Mouse (Mus musculus): ENCODE measurements at regions not wholly inside any gene's neighbourhood (a gene's known extent, or its start where the extent isn't known, plus 50 kb on each side); places are given as distances from the start of the nearest gene placed in this dataset.
A peak's percentile ranks its signal among the peaks of the same experiment; 100 is the strongest.

DNA sequence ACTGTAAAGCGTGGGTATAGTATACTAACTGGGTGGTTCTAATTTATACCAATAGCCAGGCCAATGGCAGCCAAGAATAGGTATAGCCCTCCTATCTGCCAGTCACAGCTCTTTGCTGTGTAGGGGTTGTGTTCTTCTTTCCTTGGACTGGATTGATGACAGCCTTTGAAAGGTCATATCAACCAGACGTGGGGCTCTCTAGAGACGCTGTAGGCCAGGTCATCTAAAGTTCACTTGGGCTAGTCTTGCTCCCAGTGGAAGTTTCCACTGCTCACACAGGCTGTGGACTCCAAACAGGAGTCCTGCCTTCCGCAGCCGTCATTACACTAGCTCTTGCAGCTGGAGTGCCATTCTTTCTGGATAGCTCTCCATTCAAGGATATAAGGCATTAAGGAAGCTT is 220.3 kb downstream of the Gja1 start:
- no peak overlapping the region for H3K4me3 ChIP-seq
- no peak overlapping the region for H3K4me2 ChIP-seq
- ATAC-seq (ENCODE audit: extremely low read depth, insufficient number of reproducible peaks, low FRiP score, low TSS enrichment) = peak; percentile 74
- no peaks in the 10 kb centered on the region for H3K36me3 ChIP-seq
- H3K4me1 ChIP-seq = peaks cover 22% of the 10 kb centered on the region
- no peaks in the 10 kb centered on the region for H3K9me3 ChIP-seq
- WGBS = 17% methylated on average over 5 of the region's 5 CpGs
- H3K9ac ChIP-seq = no peak overlapping the region
- H3K27ac ChIP-seq (replicated peaks) = peak overlapping the region; percentile 28
- H3K27me3 ChIP-seq (replicated peaks) = no peaks in the 10 kb centered on the region

DNA sequence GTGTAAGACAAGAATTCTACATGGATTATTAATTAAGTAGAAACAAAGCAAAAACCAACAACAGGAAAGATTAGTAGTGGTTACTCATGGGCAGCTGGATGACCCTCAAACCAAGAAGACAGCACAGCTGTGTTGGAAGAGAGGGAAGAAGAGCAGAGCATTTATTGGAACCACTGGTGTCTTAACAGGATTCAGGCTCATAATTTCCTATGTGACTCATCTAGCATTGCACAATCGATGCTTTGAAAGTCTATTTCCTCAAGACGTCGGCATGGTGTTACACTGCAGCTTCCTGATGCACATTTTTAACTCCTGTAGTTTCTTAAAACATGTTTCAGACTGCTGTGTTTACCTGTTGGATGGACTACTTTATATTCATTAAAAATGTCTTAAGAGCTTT is 221.1 kb downstream of the Gja1 start:
- H3K27ac ChIP-seq (replicated peaks) = no peak overlapping the region
- no peak overlapping the region for H3K4me2 ChIP-seq
- peaks cover 22% of the 10 kb centered on the region for H3K4me1 ChIP-seq
- WGBS = 59% methylated on average over 3 of the region's 3 CpGs
- H3K9me3 ChIP-seq = no peaks in the 10 kb centered on the region
- H3K4me3 ChIP-seq = no peak overlapping the region
- H3K9ac ChIP-seq = no peak overlapping the region
- no peaks in the 10 kb centered on the region for H3K27me3 ChIP-seq (replicated peaks)
- no peaks in the 10 kb centered on the region for H3K36me3 ChIP-seq
- ATAC-seq (ENCODE audit: extremely low read depth, insufficient number of reproducible peaks, low FRiP score, low TSS enrichment) = no peak

- ATAC-seq (ENCODE audit: extremely low read depth, insufficient number of reproducible peaks, low FRiP score, low TSS enrichment) = no peak
- H3K27me3 ChIP-seq (replicated peaks) = no peaks in the 10 kb centered on the region
- H3K27ac ChIP-seq (replicated peaks) = no peak overlapping the region
- no peak overlapping the region for H3K4me3 ChIP-seq
- H3K36me3 ChIP-seq = no peaks in the 10 kb centered on the region
- WGBS = 69% methylated on average over 4 of the region's 4 CpGs
- H3K9me3 ChIP-seq = no peaks in the 10 kb centered on the region
- no peak overlapping the region for H3K4me2 ChIP-seq
- no peak overlapping the region for H3K9ac ChIP-seq
- peaks cover 22% of the 10 kb centered on the region for H3K4me1 ChIP-seq
Observed at GRCm38 (mm10) chr10:56599923-56600322, 222.8 kb downstream of the Gja1 start.

DNA sequence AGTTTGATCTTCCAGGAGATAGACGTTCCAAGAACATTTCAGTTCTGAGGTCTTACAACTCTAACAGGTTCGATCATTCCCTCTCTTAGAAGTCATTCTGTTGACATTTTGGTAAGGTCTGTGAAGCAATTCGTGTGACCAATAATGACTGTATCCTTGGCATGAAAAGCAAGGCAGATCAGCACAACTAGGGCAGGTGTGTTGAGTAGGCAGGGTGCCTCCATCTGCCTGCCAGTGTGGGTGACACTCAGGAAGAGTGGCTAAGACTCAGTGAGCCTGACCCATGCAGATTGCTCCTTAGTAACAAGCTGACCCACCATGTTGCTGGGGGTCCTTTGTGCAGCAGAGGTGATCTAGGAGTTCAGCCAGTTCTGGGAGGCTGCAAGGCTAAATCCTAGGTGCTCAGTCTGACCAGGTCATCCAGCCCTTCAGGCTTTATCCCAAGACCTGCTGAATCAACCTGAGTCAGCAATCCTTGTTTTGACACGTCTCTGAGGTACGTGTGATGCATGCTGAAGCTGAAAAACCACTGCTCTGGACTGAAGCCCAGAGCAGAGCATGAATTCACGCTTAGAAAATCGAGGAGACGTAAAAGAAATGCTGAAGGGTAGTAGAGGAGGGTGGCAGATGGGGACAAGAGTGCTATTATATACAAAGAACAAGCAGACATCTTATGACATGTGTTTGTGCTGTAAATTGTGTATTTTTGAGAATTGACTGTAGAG is 234.6 kb downstream of the Gja1 start:
- WGBS = 69% methylated on average over 8 of the region's 8 CpGs
- H3K9me3 ChIP-seq = no peaks in the 10 kb centered on the region
- no peak overlapping the region for H3K4me2 ChIP-seq
- no peaks in the 10 kb centered on the region for H3K27me3 ChIP-seq (replicated peaks)
- ATAC-seq (ENCODE audit: extremely low read depth, insufficient number of reproducible peaks, low FRiP score, low TSS enrichment) = no peak
- H3K27ac ChIP-seq (replicated peaks) = no peak overlapping the region
- no peaks in the 10 kb centered on the region for H3K4me1 ChIP-seq
- no peaks in the 10 kb centered on the region for H3K36me3 ChIP-seq
- no peak overlapping the region for H3K9ac ChIP-seq
- H3K4me3 ChIP-seq = no peak overlapping the region

GRCm38 (mm10) chr10:56642656-56643055 is 265.5 kb downstream of the Gja1 start:
- ATAC-seq (ENCODE audit: extremely low read depth, insufficient number of reproducible peaks, low FRiP score, low TSS enrichment) = no peak
- Histone ChIP-seq H3K36me3 (no peaks in the 10 kb centered on the region), H3K4me1 (no peaks in the 10 kb centered on the region), H3K27me3 (replicated peaks) (no peaks in the 10 kb centered on the region), H3K9me3 (no peaks in the 10 kb centered on the region), H3K4me3 (no peak overlapping the region), H3K27ac (replicated peaks) (no peak overlapping the region), H3K9ac (no peak overlapping the region), H3K4me2 (no peak overlapping the region)
- WGBS = 76% methylated on average over 2 of the region's 2 CpGs

DNA sequence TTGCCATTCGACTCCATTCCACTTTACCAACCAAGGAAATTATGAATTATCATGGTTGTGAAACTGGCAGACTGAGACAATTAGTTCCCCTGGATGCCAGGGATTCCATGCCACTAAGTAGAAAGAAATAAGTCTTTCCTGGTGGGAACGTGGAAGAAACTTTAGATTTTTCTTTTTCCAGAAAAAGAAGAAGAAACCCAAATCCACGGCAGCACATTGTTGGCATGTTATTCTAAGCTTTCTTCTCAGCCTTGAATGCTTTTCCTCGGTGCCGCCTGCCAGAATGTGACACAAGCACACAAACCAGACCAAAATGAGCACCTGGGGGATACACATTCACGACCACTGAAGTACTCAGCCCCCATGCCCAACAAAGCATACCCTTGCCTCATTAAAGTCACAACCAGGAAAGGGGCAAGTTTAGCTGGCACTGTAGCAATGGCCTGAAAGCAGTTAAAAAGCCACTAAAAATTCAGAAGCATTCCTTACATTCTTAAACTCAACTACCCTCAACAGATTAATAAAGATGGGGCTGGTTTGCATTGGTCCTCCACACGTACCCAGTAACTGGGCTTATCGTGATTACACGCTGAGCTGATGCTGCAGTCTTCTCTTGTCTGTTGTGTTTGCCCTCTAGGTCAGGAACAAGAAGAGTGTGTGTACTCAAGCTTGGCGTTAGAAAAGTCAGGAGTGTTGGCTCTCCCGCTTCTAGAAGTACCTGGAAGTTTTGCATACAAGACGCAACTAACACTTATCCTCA is 266.4 kb downstream of the Gja1 start:
- Histone ChIP-seq H3K36me3 (no peaks in the 10 kb centered on the region), H3K27ac (replicated peaks) (no peak overlapping the region), H3K9me3 (no peaks in the 10 kb centered on the region), H3K4me1 (no peaks in the 10 kb centered on the region), H3K27me3 (replicated peaks) (no peaks in the 10 kb centered on the region), H3K4me2 (no peak overlapping the region), H3K9ac (no peak overlapping the region), H3K4me3 (no peak overlapping the region)
- 63% methylated on average over 12 of the region's 12 CpGs for WGBS
- ATAC-seq (ENCODE audit: extremely low read depth, insufficient number of reproducible peaks, low FRiP score, low TSS enrichment) = no peak

GRCm38 (mm10) chr10:56660501-56660900 is 283.4 kb downstream of the Gja1 start:
- no peaks in the 10 kb centered on the region for H3K9me3 ChIP-seq
- no peak overlapping the region for H3K9ac ChIP-seq
- no peak overlapping the region for H3K4me3 ChIP-seq
- no peak overlapping the region for H3K4me2 ChIP-seq
- no peaks in the 10 kb centered on the region for H3K36me3 ChIP-seq
- WGBS = 34% methylated on average over 4 of the region's 4 CpGs
- no peak for ATAC-seq (ENCODE audit: extremely low read depth, insufficient number of reproducible peaks, low FRiP score, low TSS enrichment)
- peaks cover 6% of the 10 kb centered on the region for H3K4me1 ChIP-seq
- H3K27ac ChIP-seq (replicated peaks) = no peak overlapping the region
- no peaks in the 10 kb centered on the region for H3K27me3 ChIP-seq (replicated peaks)

DNA sequence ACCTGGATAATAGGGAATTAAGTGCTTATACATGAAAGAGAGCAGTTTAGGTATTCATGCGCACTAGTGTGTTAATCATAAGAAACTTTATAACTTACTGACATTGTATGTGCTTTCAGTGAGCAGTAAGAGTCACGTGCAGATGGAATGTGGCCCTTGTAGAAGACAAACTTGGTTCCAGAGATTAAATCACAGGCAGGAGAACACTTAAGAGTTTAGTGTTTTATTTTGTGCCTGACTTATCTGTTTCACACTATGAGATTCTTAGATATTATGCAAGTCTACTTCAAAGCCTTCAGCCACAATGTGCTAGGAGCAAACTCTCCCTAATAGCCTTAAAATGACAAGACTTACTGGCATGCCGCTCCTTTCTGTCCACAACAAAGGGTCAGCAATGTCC is 296.8 kb downstream of the Gja1 start:
- WGBS = 60% methylated on average over 3 of the region's 3 CpGs
- Histone ChIP-seq H3K27me3 (replicated peaks) (no peaks in the 10 kb centered on the region), H3K4me1 (no peaks in the 10 kb centered on the region), H3K9ac (no peak overlapping the region), H3K4me2 (no peak overlapping the region), H3K9me3 (no peaks in the 10 kb centered on the region), H3K4me3 (no peak overlapping the region), H3K36me3 (no peaks in the 10 kb centered on the region), H3K27ac (replicated peaks) (no peak overlapping the region)
- no peak for ATAC-seq (ENCODE audit: extremely low read depth, insufficient number of reproducible peaks, low FRiP score, low TSS enrichment)

- no peak overlapping the region for H3K4me3 ChIP-seq
- no peaks in the 10 kb centered on the region for H3K36me3 ChIP-seq
- no peaks in the 10 kb centered on the region for H3K9me3 ChIP-seq
- H3K4me1 ChIP-seq = no peaks in the 10 kb centered on the region
- ATAC-seq (ENCODE audit: extremely low read depth, insufficient number of reproducible peaks, low FRiP score, low TSS enrichment) = no peak
- H3K9ac ChIP-seq = no peak overlapping the region
- H3K27me3 ChIP-seq (replicated peaks) = no peaks in the 10 kb centered on the region
- H3K4me2 ChIP-seq = no peak overlapping the region
- H3K27ac ChIP-seq (replicated peaks) = no peak overlapping the region
- 71% methylated on average over 3 of the region's 3 CpGs for WGBS
Observed at GRCm38 (mm10) chr10:56682901-56683300, 305.8 kb downstream of the Gja1 start.

DNA sequence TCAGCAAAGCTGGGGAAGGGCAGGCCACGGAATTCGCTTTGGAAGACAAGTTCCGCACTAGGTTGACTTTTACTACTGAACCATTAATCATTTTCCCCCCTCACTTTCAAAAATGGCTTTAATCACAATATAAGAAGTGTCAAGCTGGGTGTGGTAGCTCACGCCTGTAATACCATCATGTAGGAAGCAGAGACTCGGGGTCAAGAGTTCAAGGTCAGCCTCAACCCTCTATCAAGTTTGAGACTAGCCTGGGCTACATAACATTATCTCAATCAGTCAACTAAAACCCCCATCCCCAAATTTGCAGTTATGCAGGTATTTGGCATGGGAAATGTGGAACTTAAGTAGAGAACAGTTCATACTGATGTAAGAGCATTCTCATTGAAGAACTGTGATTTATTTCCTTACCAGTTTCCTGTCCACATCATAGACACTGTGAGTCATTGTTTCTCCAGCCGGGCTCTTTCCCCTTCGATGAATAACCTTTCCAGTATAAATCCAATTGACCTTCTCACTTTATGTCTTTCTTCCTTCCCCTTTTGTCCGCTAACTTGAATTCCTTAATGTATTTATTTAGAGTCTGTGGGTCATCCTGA is 308.6 kb downstream of the Gja1 start:
- Histone ChIP-seq H3K4me3 (no peak overlapping the region), H3K4me1 (no peaks in the 10 kb centered on the region), H3K27me3 (replicated peaks) (no peaks in the 10 kb centered on the region), H3K9ac (no peak overlapping the region), H3K27ac (replicated peaks) (no peak overlapping the region), H3K36me3 (no peaks in the 10 kb centered on the region), H3K9me3 (no peaks in the 10 kb centered on the region), H3K4me2 (no peak overlapping the region)
- ATAC-seq (ENCODE audit: extremely low read depth, insufficient number of reproducible peaks, low FRiP score, low TSS enrichment) = no peak
- WGBS = 75% methylated on average over 8 of the region's 8 CpGs

DNA sequence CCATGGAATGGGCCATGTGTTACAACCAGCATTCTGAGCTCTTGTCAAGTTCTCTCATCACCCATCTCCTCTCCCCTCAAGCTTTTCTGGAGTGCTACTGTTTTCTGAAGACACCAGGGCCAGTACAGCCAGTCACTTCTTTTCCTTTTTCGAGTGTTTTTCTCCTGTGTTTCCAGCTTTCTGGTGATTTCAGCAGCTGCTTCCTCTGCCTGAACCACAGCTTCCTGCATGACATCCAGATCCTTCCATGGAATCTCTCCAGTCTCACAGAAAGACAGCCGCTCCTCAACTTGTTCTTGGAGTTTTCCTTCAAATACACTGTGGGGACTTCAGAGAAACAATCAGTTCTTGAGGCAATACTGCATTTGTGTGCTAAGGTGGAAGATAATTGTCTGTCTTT is 314.3 kb downstream of the Gja1 start:
- Histone ChIP-seq H3K9ac (no peak overlapping the region), H3K9me3 (no peaks in the 10 kb centered on the region), H3K36me3 (no peaks in the 10 kb centered on the region), H3K4me2 (no peak overlapping the region), H3K4me1 (no peaks in the 10 kb centered on the region), H3K27ac (replicated peaks) (no peak overlapping the region), H3K27me3 (replicated peaks) (no peaks in the 10 kb centered on the region), H3K4me3 (no peak overlapping the region)
- no peak for ATAC-seq (ENCODE audit: extremely low read depth, insufficient number of reproducible peaks, low FRiP score, low TSS enrichment)
- 61% methylated on average over 2 of the region's 2 CpGs for WGBS

DNA sequence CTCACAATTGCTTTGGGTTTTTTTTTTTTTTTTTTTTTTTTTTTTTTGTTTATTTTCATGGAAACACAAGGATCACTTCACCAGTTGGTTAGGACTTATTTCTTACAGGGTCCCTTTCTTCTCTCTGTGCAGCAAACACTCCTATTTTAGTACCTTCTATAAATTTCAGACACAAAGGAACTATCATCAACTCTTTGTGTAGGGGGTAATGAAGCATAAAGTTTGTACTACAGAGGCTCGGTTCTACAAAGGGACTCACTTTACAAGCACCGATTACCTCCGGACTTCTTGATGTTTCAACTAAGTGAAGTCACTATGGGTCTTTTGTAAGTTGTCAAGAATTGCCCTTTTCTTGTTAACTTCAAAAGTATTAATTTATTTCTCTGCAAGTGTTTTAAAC is 318.0 kb downstream of the Gja1 start:
- H3K27me3 ChIP-seq (replicated peaks) = no peaks in the 10 kb centered on the region
- H3K4me3 ChIP-seq = no peak overlapping the region
- H3K4me2 ChIP-seq = no peak overlapping the region
- no peaks in the 10 kb centered on the region for H3K9me3 ChIP-seq
- H3K36me3 ChIP-seq = no peaks in the 10 kb centered on the region
- H3K27ac ChIP-seq (replicated peaks) = no peak overlapping the region
- 78% methylated on average over 3 of the region's 3 CpGs for WGBS
- no peaks in the 10 kb centered on the region for H3K4me1 ChIP-seq
- no peak overlapping the region for H3K9ac ChIP-seq
- ATAC-seq (ENCODE audit: extremely low read depth, insufficient number of reproducible peaks, low FRiP score, low TSS enrichment) = no peak

All from heart, embryonic 13.5 days (tissue).